Mouse (Mus musculus) cerebellum, adult 11-12 months (tissue): ENCODE measurements around the gene Gm20388.
"Not testable (repeated sequence)": the region's sequence is repeated elsewhere in the genome, so short reads cannot be mapped to it uniquely, and the experiment has no call there.

Experiments
- DNase-seq: peaks from one replicate; pipeline ENCODE4 v3.0.0; 2022

The Gm20388 gene

DNA sequence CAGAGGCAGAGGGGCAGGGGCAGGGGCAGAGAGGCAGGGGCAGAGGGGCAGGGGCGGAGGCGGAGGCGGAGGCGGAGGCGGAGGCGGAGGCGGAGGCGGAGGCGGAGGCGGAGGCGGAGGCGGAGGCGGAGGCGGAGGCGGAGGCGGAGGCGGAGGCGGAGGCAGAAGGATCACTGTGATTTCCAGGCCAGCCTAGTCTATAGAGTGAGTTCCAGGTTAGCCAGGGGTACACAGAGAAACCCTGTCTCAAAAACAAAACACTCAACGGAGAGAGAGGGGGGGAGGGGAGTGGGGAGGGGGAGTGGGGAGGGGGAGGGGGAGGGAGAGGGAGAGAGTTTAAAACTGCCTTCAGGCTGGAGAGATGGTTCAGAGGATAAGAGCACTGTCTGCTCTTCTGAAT lies 1408.1 kb downstream of the Gm20388 start:
- DNase-seq: not testable (repeated sequence)

DNA sequence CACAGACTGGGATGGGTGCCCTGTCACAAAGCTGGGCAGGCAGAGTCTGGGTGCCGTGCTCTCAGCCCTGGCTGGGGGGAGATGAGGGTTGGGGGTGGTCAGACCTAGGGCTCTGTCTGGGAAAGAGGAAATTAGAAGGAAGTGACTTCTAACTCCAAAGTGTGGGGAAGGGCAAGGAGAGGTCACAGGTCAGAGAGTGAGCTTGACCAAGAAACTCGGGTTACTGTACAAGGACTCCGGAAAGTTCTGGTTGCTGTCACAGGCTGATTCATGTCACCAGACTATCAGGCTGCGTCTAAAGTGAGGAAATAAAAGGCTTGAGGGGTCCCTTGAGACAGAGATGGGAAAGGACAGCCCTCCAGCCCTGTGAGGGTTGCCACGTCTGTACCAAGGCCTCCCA lies 1408.8 kb downstream of the Gm20388 start:
- DNase-seq: no peak

DNA sequence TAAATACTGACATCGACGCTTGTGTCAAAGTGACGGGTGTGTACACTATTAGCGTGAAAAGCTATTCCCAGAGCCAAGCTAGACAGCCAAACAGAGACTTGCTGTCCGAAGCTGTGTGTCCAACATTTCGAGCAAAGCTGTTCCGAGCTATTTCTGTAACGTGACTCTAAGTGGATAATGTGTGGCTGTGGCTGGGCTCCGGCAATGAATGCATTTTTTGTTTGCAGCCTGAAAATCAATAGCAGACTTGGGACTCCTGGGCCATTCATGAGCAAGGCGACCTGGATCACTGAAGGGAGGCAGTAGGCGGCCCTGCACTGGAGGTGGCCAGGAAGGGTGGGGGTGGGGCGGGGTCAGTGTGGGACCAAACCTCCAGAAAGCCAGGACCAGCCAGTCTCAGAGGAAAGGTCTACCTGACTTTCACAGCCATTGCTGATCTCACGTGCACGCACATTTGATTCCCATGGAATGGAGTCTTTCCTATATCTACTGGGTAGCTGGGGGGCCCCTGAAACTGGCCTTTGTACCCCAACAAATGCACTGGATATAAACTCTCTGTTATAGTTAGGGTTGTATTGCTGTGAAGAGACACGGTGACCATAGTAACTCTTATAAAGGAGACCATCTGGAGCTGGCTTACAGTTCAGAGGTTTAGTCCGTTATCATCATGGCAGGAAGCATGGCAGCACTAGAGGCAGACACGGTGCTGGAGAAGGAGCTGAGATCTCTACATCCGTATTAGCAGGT lies 1415.7 kb downstream of the Gm20388 start:
- DNase-seq: no peak

DNA sequence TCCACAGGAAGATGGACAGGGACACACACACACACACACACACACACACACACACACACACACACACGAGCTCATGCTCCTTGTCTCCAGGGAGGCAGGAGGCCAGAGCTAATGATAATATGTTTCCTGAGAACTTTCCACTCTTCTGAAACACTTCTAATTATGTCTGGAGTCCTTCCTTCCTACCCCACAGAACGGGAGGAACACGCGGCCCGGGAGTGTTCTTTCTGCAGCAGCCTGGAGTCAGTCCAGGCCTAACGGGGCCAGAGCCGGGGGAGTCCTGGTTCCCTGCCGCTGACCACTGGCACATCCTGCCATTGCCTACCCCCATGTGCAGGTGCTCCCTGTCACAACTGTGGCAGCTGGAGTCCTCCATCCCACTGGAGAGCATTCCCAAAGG lies 1421.8 kb downstream of the Gm20388 start:
- DNase-seq: no peak

DNA sequence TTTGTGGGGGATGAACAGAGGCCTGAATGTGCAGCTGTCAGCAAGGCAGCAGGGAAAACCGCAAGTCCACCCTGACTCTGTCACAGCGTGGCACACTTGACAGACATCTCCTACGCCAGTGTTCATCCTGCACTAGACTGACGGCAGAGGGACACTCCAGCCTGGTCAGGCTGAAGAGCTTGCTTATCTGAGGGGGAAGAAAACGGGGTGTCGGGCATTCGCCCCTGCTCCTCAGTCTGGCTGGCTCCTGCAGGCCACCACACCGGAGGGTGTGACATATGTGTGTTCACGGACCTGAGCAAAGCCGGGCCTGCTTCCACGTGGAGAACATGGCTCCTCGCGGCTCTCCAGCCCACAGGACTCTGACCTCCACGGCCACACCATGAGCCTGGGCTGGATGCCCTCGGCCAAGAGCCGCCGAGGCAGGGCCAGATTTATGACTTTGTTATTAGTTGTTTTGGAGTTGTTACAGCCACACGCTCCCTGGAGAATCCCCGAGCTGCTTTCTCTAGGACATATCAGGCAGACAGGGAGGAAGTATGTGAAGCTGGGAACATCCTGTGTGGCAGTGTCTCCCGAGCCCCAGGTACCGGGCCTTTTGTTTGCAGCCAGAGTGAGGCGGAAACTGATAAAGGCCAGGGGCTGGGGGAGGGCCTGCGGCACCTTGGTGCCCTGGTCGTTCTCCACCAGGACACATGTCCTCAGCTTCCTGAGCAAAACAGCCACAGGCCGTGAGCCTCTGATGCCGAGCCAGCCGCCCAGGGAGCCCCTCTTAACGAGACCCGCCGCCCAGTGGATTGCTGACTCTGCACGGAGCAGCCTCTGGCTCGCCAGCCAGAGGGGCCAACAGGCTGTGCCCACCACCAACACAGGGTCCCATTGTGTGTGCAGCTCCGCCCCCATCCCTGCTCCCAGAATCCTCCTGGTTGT lies 1424.1 kb downstream of the Gm20388 start:
- no peak for DNase-seq

DNA sequence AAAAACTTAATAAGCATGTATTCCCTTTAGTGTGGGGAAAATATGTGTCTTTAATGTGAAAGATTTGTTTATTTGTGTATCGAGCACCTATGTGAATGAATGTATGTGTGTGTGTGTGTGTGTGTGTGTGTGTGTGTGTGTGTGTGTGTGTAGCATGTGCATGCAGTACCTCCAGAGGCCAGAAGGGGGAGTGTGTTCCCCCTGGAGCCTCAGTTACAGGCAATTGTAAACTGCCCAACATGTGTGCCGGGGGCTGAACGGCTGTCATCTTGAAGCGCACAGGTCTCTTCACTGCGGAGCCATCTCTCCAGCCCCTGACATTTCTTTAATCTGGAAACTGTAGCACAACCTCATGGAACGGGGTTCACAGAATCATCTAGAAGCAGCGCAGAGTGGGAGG lies 1425.0 kb downstream of the Gm20388 start:
- no peak for DNase-seq

DNA sequence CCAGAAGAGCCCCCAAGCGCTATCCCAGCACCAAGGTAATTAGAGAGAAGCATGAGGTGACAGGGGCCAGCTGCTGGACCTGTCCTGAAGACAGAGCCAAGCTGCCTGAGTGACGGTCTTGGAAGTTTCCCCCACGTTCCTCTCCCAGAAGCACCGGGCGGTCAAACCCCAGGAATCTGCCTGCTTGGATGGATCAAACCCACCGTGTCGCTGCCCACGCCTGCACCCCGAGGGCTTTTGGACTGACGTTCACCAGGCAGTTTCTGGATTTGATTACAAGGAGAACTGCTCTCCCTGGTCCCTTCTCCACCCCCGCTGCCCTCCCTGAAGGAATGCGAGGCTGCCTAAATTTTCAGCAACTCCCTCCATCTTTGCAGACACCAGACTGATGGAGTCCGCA lies 1432.3 kb downstream of the Gm20388 start:
- no peak for DNase-seq

DNA sequence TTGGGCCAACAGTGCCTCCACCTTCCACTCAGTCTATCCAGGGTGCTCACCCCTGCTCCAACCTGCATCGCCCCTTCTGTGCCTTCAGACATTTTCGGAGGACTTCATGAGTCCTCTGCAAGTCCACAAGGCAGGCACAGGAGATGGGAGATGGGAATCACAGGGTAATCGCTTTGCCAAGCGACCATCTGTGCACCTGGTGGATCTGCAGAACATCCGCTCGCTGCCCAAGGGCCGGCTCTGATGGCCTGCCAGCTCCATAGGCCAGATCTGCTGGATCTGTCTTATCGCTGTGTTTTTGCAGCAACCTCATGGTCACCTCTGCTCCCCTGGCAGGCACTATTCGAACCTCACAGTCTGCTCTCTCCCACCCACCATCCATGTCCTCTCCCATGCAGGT lies 1433.8 kb downstream of the Gm20388 start:
- DNase-seq: peak; percentile 33

DNA sequence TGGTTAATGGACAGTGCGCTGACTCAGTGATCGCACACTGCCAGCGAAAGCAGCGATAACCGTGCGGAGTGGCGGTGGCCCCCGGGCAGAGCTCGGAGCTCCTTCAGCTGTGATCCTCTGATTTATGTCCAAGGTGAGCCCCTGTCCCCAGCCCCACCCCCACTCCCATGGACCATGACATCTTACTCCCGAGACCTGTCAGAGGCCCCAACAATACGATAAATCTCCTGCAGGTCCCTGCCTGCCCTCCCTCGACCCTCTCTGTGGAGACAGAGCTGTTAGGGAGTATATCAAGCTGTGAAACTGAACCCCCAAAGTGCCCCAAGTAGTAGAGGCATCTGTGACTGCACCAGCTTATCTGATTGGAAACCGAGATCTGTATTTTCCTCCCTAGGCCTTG lies 1435.5 kb downstream of the Gm20388 start:
- DNase-seq: no peak

DNA sequence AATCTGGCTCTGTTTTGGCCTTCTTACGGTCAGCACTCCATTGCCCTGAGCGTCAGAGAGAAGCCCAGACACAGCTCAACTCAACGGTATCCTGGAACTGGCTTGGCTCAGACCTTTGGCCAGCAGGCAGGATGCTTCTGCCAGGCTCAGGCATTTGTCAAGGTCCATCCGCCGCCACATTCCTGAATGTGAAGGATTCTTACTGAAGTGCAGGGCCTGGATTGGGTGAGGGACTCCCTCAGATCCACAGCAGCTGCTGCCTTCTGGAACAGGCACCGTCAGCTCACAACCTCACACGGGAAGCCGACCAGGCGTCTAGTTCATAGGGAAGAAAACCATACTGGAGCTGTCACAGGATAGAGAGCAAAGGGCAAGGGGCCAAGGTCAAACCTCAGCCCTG lies 1436.2 kb downstream of the Gm20388 start:
- peak; percentile 13 for DNase-seq

DNA sequence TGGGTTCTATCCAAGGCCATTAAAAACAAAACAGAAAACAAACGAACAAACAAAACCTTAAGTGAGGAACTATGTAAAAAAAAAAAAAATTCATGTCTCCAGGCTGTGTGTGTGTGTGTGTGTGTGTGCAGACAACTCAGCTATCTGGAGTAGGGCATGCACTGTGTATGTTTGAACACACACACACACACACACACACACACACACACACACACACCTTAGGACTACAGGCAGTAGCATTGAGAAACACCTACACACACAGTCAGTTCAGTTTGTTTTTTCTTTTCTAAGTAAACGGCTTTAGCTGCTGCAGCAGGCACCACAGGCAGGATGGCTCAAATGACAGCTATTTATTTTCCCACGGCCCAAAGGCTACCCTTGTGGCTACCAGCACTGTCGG lies 1438.4 kb downstream of the Gm20388 start:
- no peak for DNase-seq

DNA sequence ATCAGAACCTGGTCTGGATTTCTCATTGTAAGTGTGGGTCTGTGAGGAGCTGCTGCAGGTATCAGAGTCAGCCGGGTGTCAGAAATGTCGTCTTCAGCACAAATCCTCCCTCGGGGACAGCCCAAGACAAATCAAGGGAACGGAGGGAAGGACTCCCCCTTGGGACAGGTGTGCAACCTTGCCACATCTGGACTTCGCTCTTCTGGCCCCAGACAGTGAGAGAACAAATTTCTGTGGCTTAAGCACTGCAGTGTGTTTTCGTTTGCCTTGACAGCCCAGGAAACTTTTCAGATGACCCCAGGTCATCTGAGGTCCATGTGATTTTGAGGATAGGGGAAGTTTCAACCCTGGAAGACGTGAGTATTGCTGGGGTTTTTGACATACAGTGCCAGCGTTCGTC lies 1440.2 kb downstream of the Gm20388 start:
- DNase-seq: no peak

DNA sequence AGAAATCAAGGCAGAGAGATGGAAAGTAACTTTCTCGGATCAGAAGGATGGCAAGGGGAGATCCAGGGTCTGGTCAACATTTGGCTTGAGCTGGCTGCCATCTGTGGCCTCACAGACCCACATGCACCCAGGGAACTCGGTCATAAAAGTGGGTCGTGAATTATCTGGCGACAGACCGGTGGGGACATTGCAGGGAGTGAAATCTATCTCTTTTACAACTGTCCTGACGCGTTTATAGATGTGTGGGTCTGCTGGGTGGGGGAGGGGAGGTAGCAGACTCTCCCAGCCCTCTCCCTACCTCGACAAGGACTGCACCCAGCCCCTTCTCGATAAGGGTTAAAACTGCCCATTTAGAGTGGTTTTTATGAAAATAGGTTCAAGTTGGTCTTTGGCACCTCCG lies 1444.2 kb downstream of the Gm20388 start:
- no peak for DNase-seq

DNA sequence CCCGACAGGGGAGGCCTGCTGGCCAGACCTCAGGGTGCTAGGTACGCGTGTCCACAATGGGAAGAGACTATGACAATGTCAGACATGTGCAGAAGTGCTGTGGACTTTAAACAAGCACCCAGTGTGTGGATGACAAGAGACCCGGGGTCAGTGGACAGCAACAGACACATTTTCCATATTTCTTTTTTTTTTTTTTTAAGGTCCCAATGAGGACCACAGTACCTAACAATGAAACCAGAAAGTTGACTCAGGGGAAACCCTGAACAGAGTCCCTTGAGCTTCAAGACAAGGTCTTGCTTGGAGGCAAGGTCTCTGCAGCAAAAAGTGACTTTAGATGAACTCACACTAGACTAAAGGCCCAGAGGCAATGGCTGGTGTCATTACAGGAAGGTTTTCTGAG lies 1446.8 kb downstream of the Gm20388 start:
- DNase-seq: no peak

DNA sequence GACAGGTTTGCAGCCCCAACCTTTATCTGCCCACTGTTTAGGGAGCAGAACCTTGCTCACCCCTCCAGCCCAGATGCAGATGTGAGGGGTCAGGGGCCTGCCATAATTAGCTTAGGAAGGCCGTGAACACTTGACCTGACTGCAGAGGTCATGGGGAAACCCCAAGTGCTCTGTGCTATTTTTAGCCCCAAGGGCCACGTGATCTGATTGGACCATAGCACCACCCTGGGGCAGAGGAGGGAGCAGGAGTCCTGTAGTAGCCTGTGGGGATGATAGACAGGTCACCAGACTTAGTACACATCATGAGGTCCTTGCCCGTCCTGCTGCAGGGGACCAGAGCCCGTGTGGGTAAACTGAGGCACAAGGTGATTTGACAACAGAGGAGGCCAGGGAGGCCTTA lies 1448.0 kb downstream of the Gm20388 start:
- DNase-seq: no peak

DNA sequence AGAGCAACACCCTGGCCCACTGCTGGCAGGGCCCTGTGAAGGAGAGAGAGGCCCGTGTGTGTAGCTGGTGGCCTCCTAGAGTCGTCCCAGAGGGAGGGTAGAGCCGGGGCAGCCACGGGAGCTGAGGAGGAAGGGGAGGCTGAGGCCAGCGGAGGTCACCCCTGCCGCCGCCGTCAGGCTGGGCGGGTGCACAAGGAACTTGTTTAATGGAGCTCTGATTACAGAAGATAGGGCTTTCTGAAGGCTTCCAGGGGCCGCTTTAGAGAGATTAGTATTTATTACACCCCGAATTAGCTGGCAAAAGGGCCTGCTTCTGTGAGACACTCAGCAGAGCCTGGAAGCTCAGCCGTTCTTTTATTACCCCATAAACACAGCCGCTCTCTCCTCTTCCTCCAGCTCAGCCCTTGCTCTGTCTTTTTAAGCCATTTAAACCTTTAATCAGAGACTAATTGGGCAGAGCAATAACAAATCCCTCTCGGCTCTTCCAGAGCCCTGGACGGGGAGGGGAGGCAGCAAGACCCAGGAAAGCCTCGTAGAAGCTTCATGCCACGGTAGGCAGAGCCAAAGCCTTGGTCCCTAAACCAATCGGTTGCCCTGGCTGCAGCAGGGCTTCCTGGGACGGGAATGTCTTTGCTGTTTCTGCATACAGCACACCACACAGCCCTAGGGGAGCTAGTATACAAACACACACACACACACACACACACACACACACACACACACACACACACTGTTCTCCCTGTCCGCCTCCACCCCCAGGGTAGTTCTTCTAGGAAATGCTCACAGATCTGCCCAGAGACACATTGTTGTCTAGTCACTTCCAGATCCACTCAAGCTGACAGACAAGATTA lies 1448.7 kb downstream of the Gm20388 start:
- DNase-seq: no peak

DNA sequence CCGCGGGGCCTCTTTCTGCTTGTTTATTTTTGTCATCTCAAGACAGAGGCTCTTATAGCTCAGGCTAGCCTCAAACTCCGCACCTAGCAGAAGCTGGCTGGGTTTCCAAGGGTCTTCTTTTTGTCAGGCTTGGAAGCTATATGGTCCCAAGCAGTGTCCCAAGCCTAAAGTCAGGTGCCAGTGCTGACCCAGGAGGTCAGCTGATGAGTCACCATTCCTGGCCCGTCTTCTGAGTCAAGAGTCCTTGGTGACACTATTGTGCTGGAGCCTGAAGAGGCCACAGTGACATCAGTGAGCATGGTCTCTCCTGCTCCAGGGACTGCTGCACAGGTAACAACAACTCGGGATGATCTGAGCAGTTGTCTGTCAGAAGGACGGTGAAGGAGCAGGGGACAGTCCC lies 1449.4 kb downstream of the Gm20388 start:
- DNase-seq: no peak

DNA sequence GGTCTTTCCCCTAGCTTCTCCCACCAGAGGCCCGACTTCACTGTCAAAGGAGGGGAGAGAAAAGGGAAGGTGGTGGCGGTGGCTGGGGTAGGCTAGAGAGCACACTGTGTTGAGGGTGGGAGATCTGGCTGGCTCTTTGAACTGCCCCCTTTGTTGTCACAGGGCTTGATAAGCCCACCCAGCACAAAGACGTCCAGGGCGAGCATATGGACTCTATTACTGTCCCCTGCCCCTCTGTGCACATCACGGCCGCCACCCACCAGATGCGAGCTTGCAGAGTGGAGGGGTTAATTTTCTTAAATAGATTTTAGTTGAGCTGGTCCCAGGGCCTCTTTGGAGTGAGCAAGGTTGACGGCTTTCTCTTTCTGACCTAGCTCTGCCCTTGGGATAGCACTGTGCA lies 1450.5 kb downstream of the Gm20388 start:
- no peak for DNase-seq

DNA sequence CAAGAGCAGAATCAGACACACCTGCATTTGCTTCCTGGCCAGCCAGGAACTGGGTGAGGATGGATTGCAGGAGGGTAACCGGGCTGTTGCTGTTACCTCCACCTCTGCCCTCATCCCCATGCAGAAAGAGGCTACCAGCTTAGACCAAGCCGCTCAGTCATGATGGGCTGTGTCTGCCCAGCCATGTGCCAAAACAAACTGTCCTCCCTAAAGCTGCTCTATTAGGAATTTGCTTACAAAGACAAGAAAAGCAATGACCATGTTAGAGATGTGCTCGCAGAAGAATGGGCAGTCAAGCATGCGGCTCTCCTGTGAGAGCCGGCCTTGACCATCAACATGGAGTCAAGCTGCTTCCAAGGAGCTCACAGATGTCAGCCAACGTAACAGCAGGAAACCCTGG lies 1454.0 kb downstream of the Gm20388 start:
- DNase-seq: no peak

DNA sequence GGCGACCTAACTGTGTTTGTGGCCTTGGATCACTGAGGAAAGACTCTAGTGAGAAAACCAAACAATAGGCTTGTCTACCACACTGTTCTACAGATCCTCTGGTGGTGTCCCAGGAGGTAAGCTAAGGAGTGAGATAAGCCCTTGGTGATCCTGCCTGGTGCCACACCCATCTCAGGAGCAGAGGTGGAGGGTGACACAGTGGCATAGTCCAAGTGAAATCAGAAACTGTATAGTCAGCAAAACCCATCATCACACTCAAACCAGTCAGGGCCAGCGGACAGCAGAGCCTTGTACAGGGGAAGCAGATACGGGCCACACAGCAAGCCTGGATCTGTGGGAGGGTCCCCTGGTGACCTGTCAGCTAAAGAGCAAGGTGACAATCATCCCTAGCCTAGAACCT lies 1454.5 kb downstream of the Gm20388 start:
- no peak for DNase-seq

DNA sequence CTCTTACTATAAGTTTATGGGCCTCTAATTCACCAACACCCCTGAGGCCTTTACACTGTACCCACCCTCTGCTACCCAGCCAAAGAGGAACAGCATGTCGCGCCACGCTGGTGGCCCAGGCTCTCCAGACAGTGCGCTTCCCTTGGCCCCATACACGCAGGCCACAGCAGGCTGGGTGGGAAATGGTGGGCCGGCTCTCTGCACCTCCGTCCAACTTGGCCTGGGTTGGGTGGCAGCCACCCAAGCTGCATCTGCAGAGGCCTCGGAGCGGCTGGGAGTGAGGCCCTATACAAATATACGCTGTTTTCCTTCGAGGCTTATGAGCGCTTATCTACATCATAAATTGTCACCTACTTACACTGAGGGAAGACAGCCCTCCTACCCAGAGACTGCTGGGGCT lies 1456.0 kb downstream of the Gm20388 start:
- no peak for DNase-seq

DNA sequence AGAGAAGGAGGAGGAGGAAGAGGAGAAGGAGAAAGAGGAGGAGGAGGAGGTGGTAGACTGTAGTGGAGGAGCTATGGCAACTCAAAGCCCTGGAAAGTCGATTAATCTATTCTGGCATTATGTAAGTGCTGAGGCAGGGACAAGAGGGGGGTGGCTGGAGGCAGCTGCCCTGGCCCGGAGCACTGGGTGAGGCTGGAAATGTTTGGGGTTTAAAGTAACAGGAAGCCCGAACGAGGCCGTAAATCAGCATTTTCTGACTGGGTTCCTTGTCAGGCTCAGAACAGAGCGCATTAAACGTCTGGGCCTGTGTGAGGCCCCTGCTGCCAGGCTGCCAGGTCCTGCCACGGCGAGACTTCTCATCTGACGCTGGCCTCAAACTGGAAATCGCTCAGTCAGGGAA lies 1458.2 kb downstream of the Gm20388 start:
- DNase-seq: no peak

DNA sequence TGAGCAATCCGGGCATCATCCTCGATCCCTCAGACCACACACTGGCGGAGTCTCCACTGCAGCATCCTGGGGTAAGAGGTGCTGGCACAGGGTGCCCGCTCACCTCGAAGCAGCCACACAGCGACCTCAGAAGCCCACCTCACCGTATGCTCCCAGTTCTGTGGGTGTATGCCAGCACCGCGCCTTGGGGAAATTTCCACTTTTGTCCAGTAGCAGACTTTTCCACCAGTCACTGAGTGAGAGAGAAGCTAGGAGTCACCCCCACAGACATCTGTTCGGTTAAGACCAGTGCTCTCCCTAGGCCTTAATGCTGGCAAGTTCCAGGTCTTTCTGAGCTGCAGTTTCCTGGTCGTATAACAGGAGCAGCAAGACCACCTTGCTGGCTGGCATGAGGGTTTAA lies 1458.7 kb downstream of the Gm20388 start:
- no peak for DNase-seq
